Mouse (Mus musculus): ENCODE results near the gene Lamb3. TPM values are rescaled to one million over a fixed set of nuclear protein-coding genes. Genes with fewer than 3 reads are reported as not detected.

Gene Lamb3
- polyA plus RNA-seq, 1 experiment: not detected

DNA sequence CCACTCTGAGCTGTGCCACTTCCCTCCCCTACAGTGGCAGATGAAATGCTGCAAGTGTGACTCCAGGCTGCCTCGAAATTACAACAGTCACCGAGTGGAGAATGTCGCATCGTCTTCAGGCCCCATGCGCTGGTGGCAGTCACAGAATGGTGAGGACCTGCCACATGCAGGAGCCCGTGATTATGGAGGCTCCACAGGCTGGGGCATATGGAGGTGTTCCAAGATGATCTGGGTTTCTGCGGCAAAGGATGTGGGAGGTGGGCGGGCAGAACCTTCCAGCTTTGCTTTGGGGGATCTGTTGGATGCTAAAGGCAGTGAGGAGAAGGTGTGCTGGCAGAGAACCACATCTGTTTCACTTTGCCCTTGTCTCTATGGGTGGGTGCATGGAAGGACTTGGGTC is 112.9 kb downstream of the Lamb3 start:
- TF ChIP-seq POLR2A (IDR thresholded peaks at IDR 0.05; ENCODE audit: insufficient read depth, low read depth, low read length) (no peak), CTCF (IDR thresholded peaks at IDR 0.05; ENCODE audit: insufficient read depth, low read depth, low read length) (no peak)
- Histone ChIP-seq H3K4me3 (ENCODE audit: insufficient read depth, low read depth, low read length) (no peak overlapping the region), H3K4me1 (ENCODE audit: control insufficient read depth, insufficient read depth, low read length) (peaks cover 20% of the 10 kb centered on the region), H3K27ac (ENCODE audit: insufficient read depth, low read depth, low read length) (no peak overlapping the region)
- WGBS: 38% methylated on average over 8 of the region's 8 CpGs

GRCm38 (mm10) chr1:193323686-193324085 is 116.2 kb downstream of the Lamb3 start:
- no peak for TF ChIP-seq POLR2A (IDR thresholded peaks at IDR 0.05; ENCODE audit: insufficient read depth, low read depth, low read length)
- no peak for TF ChIP-seq CTCF (IDR thresholded peaks at IDR 0.05; ENCODE audit: insufficient read depth, low read depth, low read length)
- H3K27ac ChIP-seq (ENCODE audit: insufficient read depth, low read depth, low read length): no peak overlapping the region
- WGBS: 97% methylated on average over 6 of the region's 6 CpGs
- no peak overlapping the region for H3K4me3 ChIP-seq (ENCODE audit: insufficient read depth, low read depth, low read length)
- H3K4me1 ChIP-seq (ENCODE audit: control insufficient read depth, insufficient read depth, low read length): peaks cover 29% of the 10 kb centered on the region

GRCm38 (mm10) chr1:193324224-193324623 is 116.7 kb downstream of the Lamb3 start:
- WGBS: 70% methylated on average over 2 of the region's 2 CpGs
- TF ChIP-seq POLR2A (IDR thresholded peaks at IDR 0.05; ENCODE audit: insufficient read depth, low read depth, low read length) (no peak), CTCF (IDR thresholded peaks at IDR 0.05; ENCODE audit: insufficient read depth, low read depth, low read length) (no peak)
- Histone ChIP-seq H3K4me3 (ENCODE audit: insufficient read depth, low read depth, low read length) (no peak overlapping the region), H3K27ac (ENCODE audit: insufficient read depth, low read depth, low read length) (no peak overlapping the region), H3K4me1 (ENCODE audit: control insufficient read depth, insufficient read depth, low read length) (peaks cover 28% of the 10 kb centered on the region)

DNA sequence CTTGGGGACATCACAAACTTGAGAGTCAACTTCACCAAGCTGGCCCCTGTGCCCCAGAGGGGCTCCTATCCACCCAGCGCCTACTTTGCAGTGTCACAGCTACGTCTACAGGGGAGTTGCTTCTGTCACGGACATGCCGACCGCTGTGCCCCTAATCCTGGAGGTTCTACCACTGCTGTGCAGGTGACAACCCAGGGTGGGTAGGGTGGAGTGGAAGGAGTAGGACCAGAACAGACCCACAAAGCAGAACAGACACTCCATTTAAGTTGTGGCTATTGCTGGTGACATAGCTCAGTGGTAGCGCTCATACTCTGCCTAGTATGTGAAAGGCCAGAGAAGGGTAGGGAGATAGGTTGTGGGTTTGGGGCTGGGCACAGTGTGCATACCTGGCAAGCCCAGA is 118.4 kb downstream of the Lamb3 start:
- WGBS: 96% methylated on average over 6 of the region's 6 CpGs
- H3K4me1 ChIP-seq (ENCODE audit: control insufficient read depth, insufficient read depth, low read length): peaks cover 32% of the 10 kb centered on the region
- no peak overlapping the region for H3K27ac ChIP-seq (ENCODE audit: insufficient read depth, low read depth, low read length)
- H3K4me3 ChIP-seq (ENCODE audit: insufficient read depth, low read depth, low read length): no peak overlapping the region
- TF ChIP-seq POLR2A (IDR thresholded peaks at IDR 0.05; ENCODE audit: insufficient read depth, low read depth, low read length) (no peak), CTCF (IDR thresholded peaks at IDR 0.05; ENCODE audit: insufficient read depth, low read depth, low read length) (no peak)

GRCm38 (mm10) chr1:193326456-193327145 is 119.1 kb downstream of the Lamb3 start:
- Histone ChIP-seq H3K4me1 (ENCODE audit: control insufficient read depth, insufficient read depth, low read length) (peaks cover 38% of the 10 kb centered on the region), H3K4me3 (ENCODE audit: insufficient read depth, low read depth, low read length) (no peak overlapping the region), H3K27ac (ENCODE audit: insufficient read depth, low read depth, low read length) (no peak overlapping the region; the same call in 1 of the 2 replicates)
- 68% methylated on average over 7 of the region's 7 CpGs for WGBS
- no peak for TF ChIP-seq POLR2A (IDR thresholded peaks at IDR 0.05; ENCODE audit: insufficient read depth, low read depth, low read length)
- TF ChIP-seq CTCF (IDR thresholded peaks at IDR 0.05; ENCODE audit: insufficient read depth, low read depth, low read length): no peak

- Histone ChIP-seq H3K4me3 (ENCODE audit: insufficient read depth, low read depth, low read length) (no peak overlapping the region), H3K27ac (ENCODE audit: insufficient read depth, low read depth, low read length) (peak overlapping the region; percentile 39; the same call in 1 of the 2 replicates), H3K4me1 (ENCODE audit: control insufficient read depth, insufficient read depth, low read length) (peaks cover 45% of the 10 kb centered on the region)
- no peak for TF ChIP-seq CTCF (IDR thresholded peaks at IDR 0.05; ENCODE audit: insufficient read depth, low read depth, low read length)
- 53% methylated on average over 1 of the region's 1 CpGs for WGBS
Measured at GRCm38 (mm10) chr1:193327216-193327615, 119.7 kb downstream of the Lamb3 start.

DNA sequence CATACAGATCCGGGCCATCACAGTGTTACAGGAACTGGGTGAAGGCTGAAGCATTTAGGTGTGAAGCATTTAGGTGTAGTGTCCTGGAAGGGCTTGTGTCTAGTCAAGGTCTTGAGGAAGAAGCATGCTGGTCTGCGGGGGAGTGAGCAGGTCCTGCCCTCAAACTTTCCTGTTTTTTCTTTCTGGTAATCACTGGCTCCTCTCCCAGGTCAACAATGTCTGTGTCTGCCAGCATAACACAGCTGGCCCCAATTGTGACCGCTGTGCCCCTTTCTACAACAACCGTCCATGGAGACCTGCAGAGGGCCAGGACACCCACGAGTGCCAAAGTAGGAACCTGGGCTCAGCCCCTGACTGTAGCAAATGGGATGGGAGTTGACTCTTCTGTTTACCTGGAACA is 120.2 kb downstream of the Lamb3 start:
- WGBS: 51% methylated on average over 5 of the region's 5 CpGs
- TF ChIP-seq CTCF (IDR thresholded peaks at IDR 0.05; ENCODE audit: insufficient read depth, low read depth, low read length) (no peak), POLR2A (IDR thresholded peaks at IDR 0.05; ENCODE audit: insufficient read depth, low read depth, low read length) (no peak)
- Histone ChIP-seq H3K4me1 (ENCODE audit: control insufficient read depth, insufficient read depth, low read length) (peaks cover 46% of the 10 kb centered on the region), H3K27ac (ENCODE audit: insufficient read depth, low read depth, low read length) (0 out of 2 replicates have a peak overlapping the region, but pooled peaks have one; percentile 39), H3K4me3 (ENCODE audit: insufficient read depth, low read depth, low read length) (no peak overlapping the region)

DNA sequence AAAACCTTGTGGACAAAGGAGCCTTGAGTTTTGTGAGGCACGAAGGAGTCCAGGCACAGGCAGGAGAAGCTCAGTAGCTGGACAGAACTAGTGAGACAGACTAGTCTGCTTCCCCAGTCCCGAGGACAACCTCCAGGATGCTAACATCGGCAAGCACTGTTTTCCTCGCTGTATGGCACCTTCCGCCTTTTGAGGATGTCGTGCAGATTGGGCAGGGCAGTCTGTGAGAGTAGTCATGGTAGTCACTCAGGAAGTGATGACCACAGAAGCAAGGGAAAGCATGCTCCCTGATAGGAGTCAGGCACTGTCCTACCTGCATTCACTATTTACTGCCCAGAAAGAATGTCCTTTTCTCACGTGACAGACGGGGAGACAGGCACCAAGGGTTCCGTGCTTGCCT is 122.1 kb downstream of the Lamb3 start:
- Histone ChIP-seq H3K27ac (ENCODE audit: insufficient read depth, low read depth, low read length) (no peak overlapping the region), H3K4me3 (ENCODE audit: insufficient read depth, low read depth, low read length) (no peak overlapping the region), H3K4me1 (ENCODE audit: control insufficient read depth, insufficient read depth, low read length) (peaks cover 58% of the 10 kb centered on the region)
- 82% methylated on average over 9 of the region's 9 CpGs for WGBS
- no peak for TF ChIP-seq POLR2A (IDR thresholded peaks at IDR 0.05; ENCODE audit: insufficient read depth, low read depth, low read length)
- no peak for TF ChIP-seq CTCF (IDR thresholded peaks at IDR 0.05; ENCODE audit: insufficient read depth, low read depth, low read length)

GRCm38 (mm10) chr1:193330172-193330571 is 122.7 kb downstream of the Lamb3 start:
- H3K27ac ChIP-seq (ENCODE audit: insufficient read depth, low read depth, low read length): no peak overlapping the region
- no peak overlapping the region for H3K4me3 ChIP-seq (ENCODE audit: insufficient read depth, low read depth, low read length)
- TF ChIP-seq POLR2A (IDR thresholded peaks at IDR 0.05; ENCODE audit: insufficient read depth, low read depth, low read length): no peak
- peak; percentile 91 for TF ChIP-seq CTCF (IDR thresholded peaks at IDR 0.05; ENCODE audit: insufficient read depth, low read depth, low read length)
- 23% methylated on average over 10 of the region's 10 CpGs for WGBS
- H3K4me1 ChIP-seq (ENCODE audit: control insufficient read depth, insufficient read depth, low read length): peaks cover 63% of the 10 kb centered on the region

Data from olfactory bulb, adult 2 months (tissue).